Mouse (Mus musculus) lung, postnatal 0 days (tissue): ENCODE measurements around the gene 5330417C22Rik. TPM values are rescaled to one million over a fixed set of nuclear protein-coding genes. Genes with fewer than 3 reads are reported as not detected.

Source experiments
- ATAC-seq: fragments of 200-750 bp; cut with Nextera tagmentation; 2 replicates; pipeline ENCODE4 v1.8.0; 2017; ENCODE audit warnings: moderate library complexity
- DNase-seq: peaks from one replicate; pipeline ENCODE4 v3.0.0-alpha.2; 2016; ENCODE audit warnings: low spot score
- H3K27ac ChIP-seq: fragments of 300-500 bp; sonication (generic); 2 replicates; pipeline ENCODE4 v1.5.1; 2014; ENCODE audit warnings: antibody characterized with exemption, mild to moderate bottlenecking, low read length, mixed read lengths
- H3K27me3 ChIP-seq: fragments of 300-500 bp; sonication (generic); replicated peaks from 2 replicates; pipeline ENCODE4 v1.6.1; 2014; ENCODE audit warnings: low read length, mixed read lengths; ENCODE audit not compliant: insufficient read depth
- H3K36me3 ChIP-seq: fragments of 300-500 bp; sonication (generic); 2 replicates; pipeline ENCODE4 v1.6.1; 2014; ENCODE audit warnings: low read length, mixed read lengths; ENCODE audit not compliant: insufficient read depth
- H3K4me1 ChIP-seq: fragments of 300-500 bp; sonication (generic); 2 replicates; pipeline ENCODE4 v1.6.1; 2014; ENCODE audit warnings: antibody characterized with exemption, low read depth, low read length, mixed read lengths; ENCODE audit not compliant: insufficient read depth
- H3K4me2 ChIP-seq: fragments of 300-500 bp; sonication (generic); replicated peaks from 2 replicates; pipeline ENCODE4 v1.6.1; 2014; ENCODE audit warnings: low read depth, mild to moderate bottlenecking, low read length, moderate library complexity, mixed read lengths
- H3K4me3 ChIP-seq: fragments of 300-500 bp; sonication (generic); 2 replicates; pipeline ENCODE4 v1.5.1; 2014; ENCODE audit warnings: low read depth, low read length
- H3K9ac ChIP-seq: fragments of 300-500 bp; sonication (generic); replicated peaks from 2 replicates; pipeline ENCODE4 v1.6.1; 2014; ENCODE audit warnings: low read depth, mild to moderate bottlenecking
- H3K9me3 ChIP-seq: fragments of 300-500 bp; sonication (generic); 2 replicates; pipeline ENCODE4 v1.6.1; 2016; ENCODE audit warnings: low read length, mixed read lengths
- CTCF ChIP-seq: IDR thresholded peaks from 2 replicates; pipeline ENCODE4 v1.5.1; 2016; ENCODE audit warnings: antibody characterized with exemption, mild to moderate bottlenecking
- EP300 ChIP-seq: IDR thresholded peaks from 2 replicates; pipeline ENCODE4 v1.6.1; 2016; ENCODE audit warnings: antibody characterized with exemption, mild to moderate bottlenecking, control low read depth
- WGBS: fragments of 180-500 bp; shearing (Covaris S2); extraction: QIAGEN DNeasy Blood & Tissue Kit; methylation state at CpG from one replicate; pipeline ENCODE4 v1.1.7; 2014; 5-methylcytosine and 5-hydroxymethylcytosine counted together
- polyA plus RNA-seq: library from polyadenylated mRNA; unstranded; fragments of >200 nt; fragmentation: Nextera tagmentation; extraction: Ambion mirVana; gene quantifications from 2 replicates; pipeline ENCODE4 v1.2.1, GENCODE M21; 2015

5330417C22Rik gene
- polyA plus RNA-seq, 1 experiment from 2014 or later, result 45.7 TPM

DNA sequence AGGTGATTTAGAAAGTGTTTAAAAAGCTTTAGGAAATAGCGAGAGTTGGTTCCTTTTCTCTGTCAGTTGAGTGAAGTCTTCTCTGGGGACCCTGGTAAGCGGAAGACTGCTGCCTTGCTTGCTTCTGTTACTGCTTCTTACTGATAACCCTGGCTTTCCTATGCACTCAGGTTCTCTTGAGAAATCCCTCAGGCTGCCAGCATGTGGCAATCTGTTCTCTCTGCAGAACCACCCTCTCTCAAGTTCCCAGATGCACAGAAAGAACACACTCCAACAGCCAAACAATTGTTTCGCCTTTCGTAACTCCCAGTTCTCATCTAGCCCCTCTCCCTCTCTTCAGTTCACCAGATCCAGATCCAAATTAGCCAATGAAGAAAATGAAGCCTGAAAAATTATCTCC lies 21.6 kb upstream of the 5330417C22Rik start:
- Histone ChIP-seq H3K4me2 (no peak overlapping the region), H3K27me3 (no peaks in the 10 kb centered on the region), H3K36me3 (peaks cover 11% of the 10 kb centered on the region; the same call in 1 of the 2 replicates), H3K4me1 (peaks cover 10% of the 10 kb centered on the region), H3K27ac (no peak overlapping the region), H3K9ac (no peak overlapping the region), H3K9me3 (no peaks in the 10 kb centered on the region), H3K4me3 (no peak overlapping the region)
- no peak for TF ChIP-seq CTCF
- no peak for TF ChIP-seq EP300
- ATAC-seq (no peak), DNase-seq (peak; percentile 37)
- 81% methylated on average over 4 of the region's 4 CpGs for WGBS

- peak; percentile 98 for DNase-seq
- ATAC-seq, result peak; percentile 97
- H3K27me3 ChIP-seq, result no peaks in the 10 kb centered on the region
- H3K4me2 ChIP-seq, result peak overlapping the region; percentile 88
- H3K4me1 ChIP-seq, result no peaks in the 10 kb centered on the region
- peak overlapping the region; percentile 82 for H3K4me3 ChIP-seq
- peak overlapping the region; percentile 93 for H3K27ac ChIP-seq
- H3K9ac ChIP-seq, result peak overlapping the region; percentile 92
- 18% methylated on average over 21 of the region's 22 CpGs for WGBS
- H3K9me3 ChIP-seq, result no peaks in the 10 kb centered on the region
- H3K36me3 ChIP-seq, result peaks cover 11% of the 10 kb centered on the region; the same call in 1 of the 2 replicates
- peak; percentile 94 for TF ChIP-seq CTCF
- TF ChIP-seq EP300, result peak; percentile 89
Observed at GRCm38 (mm10) chr3:108554587-108555312, 18.4 kb upstream of the 5330417C22Rik start.

- Histone ChIP-seq H3K9ac (peak overlapping the region; percentile 92), H3K27me3 (no peaks in the 10 kb centered on the region), H3K27ac (peak overlapping the region; percentile 93), H3K4me1 (no peaks in the 10 kb centered on the region), H3K36me3 (peaks cover 8% of the 10 kb centered on the region; the same call in 1 of the 2 replicates), H3K4me2 (peak overlapping the region; percentile 88), H3K9me3 (no peaks in the 10 kb centered on the region), H3K4me3 (peak overlapping the region; percentile 82)
- ATAC-seq, result peak; percentile 69
- TF ChIP-seq CTCF (no peak), EP300 (no peak)
- WGBS, result under 1% methylated on average over 36 of the region's 42 CpGs
- peak; percentile 58 for DNase-seq
Observed at GRCm38 (mm10) chr3:108554111-108554561, 17.8 kb upstream of the 5330417C22Rik start.

GRCm38 (mm10) chr3:108542299-108542698 lies 6.0 kb upstream of the 5330417C22Rik start:
- no peak overlapping the region for H3K27ac ChIP-seq
- no peaks in the 10 kb centered on the region for H3K36me3 ChIP-seq
- H3K27me3 ChIP-seq, result no peaks in the 10 kb centered on the region
- no peaks in the 10 kb centered on the region for H3K4me1 ChIP-seq
- DNase-seq, result no peak
- ATAC-seq, result no peak
- H3K9me3 ChIP-seq, result no peaks in the 10 kb centered on the region
- no peak overlapping the region for H3K9ac ChIP-seq
- 69% methylated on average over 11 of the region's 11 CpGs for WGBS
- H3K4me2 ChIP-seq, result no peak overlapping the region
- TF ChIP-seq CTCF, result no peak
- no peak for TF ChIP-seq EP300
- no peak overlapping the region for H3K4me3 ChIP-seq

GRCm38 (mm10) chr3:108537303-108537702 lies 967 bp upstream of the 5330417C22Rik start:
- peak; percentile 89 for TF ChIP-seq CTCF
- no peak for TF ChIP-seq EP300
- Histone ChIP-seq H3K9ac (no peak overlapping the region), H3K4me2 (0 out of 2 replicates have a peak overlapping the region, but pooled peaks have one; percentile 6), H3K4me3 (no peak overlapping the region), H3K27me3 (0 out of 2 replicates have a peak, but pooled peaks cover 3% of the 10 kb centered on the region), H3K36me3 (no peaks in the 10 kb centered on the region), H3K9me3 (no peaks in the 10 kb centered on the region), H3K27ac (no peak overlapping the region), H3K4me1 (no peaks in the 10 kb centered on the region)
- WGBS, result 4% methylated on average over 17 of the region's 17 CpGs
- DNase-seq (peak; percentile 94), ATAC-seq (peak; percentile 71)

- 7% methylated on average over 15 of the region's 15 CpGs for WGBS
- ATAC-seq, result no peak
- no peak overlapping the region for H3K27ac ChIP-seq
- H3K27me3 ChIP-seq, result 0 out of 2 replicates have a peak, but pooled peaks cover 3% of the 10 kb centered on the region
- H3K9ac ChIP-seq, result no peak overlapping the region
- H3K9me3 ChIP-seq, result no peaks in the 10 kb centered on the region
- no peaks in the 10 kb centered on the region for H3K36me3 ChIP-seq
- no peak for TF ChIP-seq CTCF
- TF ChIP-seq EP300, result no peak
- H3K4me1 ChIP-seq, result no peaks in the 10 kb centered on the region
- peak overlapping the region; percentile 51 for H3K4me2 ChIP-seq
- no peak for DNase-seq
- peak overlapping the region; percentile 20 for H3K4me3 ChIP-seq
Observed at GRCm38 (mm10) chr3:108535896-108536516, 330 bp downstream of the 5330417C22Rik start.
